Mouse (Mus musculus) intestine, embryonic 15.5 days (tissue): Measurements from ENCODE around the gene Rpl41. TPM values are rescaled to one million over a fixed set of nuclear protein-coding genes. Genes with fewer than 3 reads are reported as not detected.
A peak's percentile ranks its signal among the peaks of the same experiment; 100 is the strongest.

Experiments used
- ATAC-seq: fragments of 200-750 bp; cut with Nextera tagmentation; 2 replicates; pipeline ENCODE4 v1.8.0; 2017; ENCODE audit warnings: moderate TSS enrichment, moderate library complexity
- H3K27ac ChIP-seq: fragments of 300-500 bp; sonication (generic); 2 replicates; pipeline ENCODE4 v1.5.1; 2015; ENCODE audit warnings: mild to moderate bottlenecking, inconsistent platforms
- H3K27me3 ChIP-seq: fragments of 300-500 bp; sonication (generic); replicated peaks from 2 replicates; pipeline ENCODE4 v1.6.1; 2015; ENCODE audit warnings: inconsistent platforms
- H3K36me3 ChIP-seq: fragments of 300-500 bp; sonication (generic); 2 replicates; pipeline ENCODE4 v1.6.1; 2015; ENCODE audit warnings: inconsistent platforms
- H3K4me1 ChIP-seq: fragments of 300-500 bp; sonication (generic); replicated peaks from 2 replicates; pipeline ENCODE4 v1.6.1; 2015; ENCODE audit warnings: inconsistent platforms
- H3K4me2 ChIP-seq: fragments of 300-500 bp; sonication (generic); replicated peaks from 2 replicates; pipeline ENCODE4 v1.6.1; 2015; ENCODE audit warnings: mild to moderate bottlenecking, inconsistent platforms
- H3K4me3 ChIP-seq: fragments of 300-500 bp; sonication (generic); replicated peaks from 2 replicates; pipeline ENCODE4 v1.5.1; 2015; ENCODE audit warnings: inconsistent platforms
- H3K9ac ChIP-seq: fragments of 300-500 bp; sonication (generic); 2 replicates; pipeline ENCODE4 v1.6.1; 2015; ENCODE audit warnings: inconsistent platforms
- H3K9me3 ChIP-seq: fragments of 300-500 bp; sonication (generic); 2 replicates; pipeline ENCODE4 v1.6.1; 2016; ENCODE audit warnings: inconsistent platforms
- WGBS: fragments of 180-500 bp; shearing (Covaris S2); methylation state at CpG from one replicate; pipeline ENCODE4 v1.1.7; 2015; 5-methylcytosine and 5-hydroxymethylcytosine counted together
- polyA plus RNA-seq: library from polyadenylated mRNA; unstranded; fragments of >200 nt; fragmentation: Nextera tagmentation; extraction: Ambion mirVana; gene quantifications from 2 replicates; pipeline ENCODE4 v1.2.1, GENCODE M21; 2015

The Rpl41 gene
- polyA plus RNA-seq, 1 experiment from 2014 or later: 3,667 TPM

DNA sequence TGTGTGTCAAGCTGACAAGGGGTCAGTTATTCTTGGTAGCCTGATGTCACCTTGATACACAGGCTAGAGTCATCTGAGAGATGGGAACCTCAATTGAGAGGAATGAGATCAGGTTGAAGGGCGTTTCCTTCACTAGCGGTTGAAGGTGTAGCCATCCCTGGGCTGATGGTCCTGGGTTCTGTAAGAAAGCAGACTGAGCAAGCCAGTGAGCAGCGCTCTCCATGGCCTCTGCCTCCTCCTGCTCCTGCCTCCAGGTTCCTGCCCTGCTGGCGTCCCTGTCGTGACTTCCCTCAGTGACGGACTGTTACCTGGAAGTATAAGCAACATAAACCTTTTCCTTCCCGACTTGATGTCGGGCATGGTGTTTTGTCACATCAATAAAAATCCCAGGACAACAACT is 45.6 kb downstream of the Rpl41 start:
- no peak for ATAC-seq
- no peak overlapping the region for H3K9ac ChIP-seq
- no peak overlapping the region for H3K4me2 ChIP-seq
- no peak overlapping the region for H3K4me3 ChIP-seq
- WGBS: 81% methylated on average over 8 of the region's 8 CpGs
- H3K27ac ChIP-seq: no peak overlapping the region
- no peaks in the 10 kb centered on the region for H3K9me3 ChIP-seq
- peaks cover 11% of the 10 kb centered on the region for H3K4me1 ChIP-seq
- H3K36me3 ChIP-seq: no peaks in the 10 kb centered on the region
- H3K27me3 ChIP-seq: no peaks in the 10 kb centered on the region

DNA sequence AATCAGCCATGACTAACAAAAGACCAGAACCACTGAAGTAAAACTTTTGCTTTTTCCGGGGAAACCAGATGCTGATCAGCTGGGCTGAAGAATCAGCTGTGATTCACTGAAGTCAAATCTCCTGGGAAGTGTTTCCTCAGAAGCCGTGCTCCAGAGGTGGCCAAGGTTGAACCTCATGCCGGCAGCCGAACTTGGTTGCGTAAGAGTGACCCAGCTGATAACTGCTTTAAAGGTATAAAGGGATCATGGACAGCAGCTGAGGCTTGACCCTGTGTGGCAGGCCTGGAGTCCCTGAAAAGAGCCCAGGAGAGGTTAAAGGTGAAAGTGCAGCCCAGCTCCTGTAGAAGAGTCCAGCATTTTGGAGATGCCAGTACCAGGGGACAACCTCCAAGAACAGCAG is 46.8 kb downstream of the Rpl41 start:
- Histone ChIP-seq H3K27me3 (no peaks in the 10 kb centered on the region), H3K4me2 (no peak overlapping the region), H3K27ac (0 out of 2 replicates have a peak overlapping the region, but pooled peaks have one; percentile 36), H3K4me1 (peaks cover 14% of the 10 kb centered on the region), H3K36me3 (no peaks in the 10 kb centered on the region), H3K9me3 (no peaks in the 10 kb centered on the region), H3K9ac (no peak overlapping the region), H3K4me3 (no peak overlapping the region)
- 48% methylated on average over 5 of the region's 5 CpGs for WGBS
- ATAC-seq: no peak

DNA sequence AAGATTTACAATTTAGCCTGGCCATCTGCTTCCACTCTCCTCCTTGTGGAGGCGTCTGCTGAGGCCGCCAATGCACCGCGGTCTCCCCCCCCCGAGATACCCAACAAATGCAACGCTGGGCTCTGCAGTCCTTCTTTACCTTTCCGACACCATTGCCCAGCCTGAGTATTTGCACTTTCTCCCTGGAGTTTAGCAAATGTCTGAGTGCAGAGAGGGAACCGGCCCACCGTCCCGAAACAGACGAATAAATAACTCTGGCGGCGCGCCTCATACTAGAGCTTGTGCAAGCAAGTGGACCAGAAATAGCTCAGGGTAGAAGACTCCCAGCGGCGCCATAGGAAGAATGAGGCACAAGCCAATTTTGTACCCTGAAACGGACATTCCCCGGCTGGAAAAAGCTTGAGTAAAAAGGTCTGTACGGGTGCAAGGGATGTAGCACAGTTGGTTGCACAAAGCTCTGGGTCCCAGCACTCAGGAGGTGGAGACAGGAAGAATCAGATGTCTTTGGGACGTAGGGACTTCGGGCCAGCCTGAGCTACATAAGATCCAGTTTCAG is 49.9 kb downstream of the Rpl41 start:
- H3K4me1 ChIP-seq: peaks cover 18% of the 10 kb centered on the region
- peak overlapping the region; percentile 66 for H3K9ac ChIP-seq
- peak overlapping the region; percentile 88 for H3K27ac ChIP-seq
- H3K27me3 ChIP-seq: no peaks in the 10 kb centered on the region
- peak overlapping the region; percentile 57 for H3K4me3 ChIP-seq
- peak; percentile 50 for ATAC-seq
- no peaks in the 10 kb centered on the region for H3K36me3 ChIP-seq
- peak overlapping the region; percentile 83 for H3K4me2 ChIP-seq
- H3K9me3 ChIP-seq: no peaks in the 10 kb centered on the region
- 2% methylated on average over 21 of the region's 21 CpGs for WGBS

DNA sequence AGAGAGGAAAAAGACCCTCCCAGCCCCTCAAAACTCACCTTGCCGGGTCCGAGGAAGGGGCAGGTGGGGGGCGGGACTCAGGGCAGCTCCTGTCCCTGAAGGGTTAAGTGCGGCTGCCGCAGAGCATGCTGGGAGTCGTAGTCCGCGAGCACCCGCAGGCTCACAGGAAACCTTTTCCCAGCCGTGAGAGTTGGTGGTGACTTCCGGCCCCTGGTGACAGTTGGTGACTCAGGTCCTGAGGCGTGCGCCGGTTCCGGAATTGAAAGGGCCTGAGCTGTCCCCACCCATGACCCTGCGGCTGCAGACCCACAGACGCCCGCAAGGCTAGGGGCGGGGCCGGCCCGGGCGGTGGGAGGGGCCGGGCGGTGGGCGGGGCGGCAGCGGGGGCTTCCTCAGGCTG is 50.5 kb downstream of the Rpl41 start, which contains the start of gene Myl6b:
Gene Myl6b (minus strand): TSS at position 96 of the 400 bp plus-strand sequence.
- Histone ChIP-seq H3K9me3 (no peaks in the 10 kb centered on the region), H3K36me3 (no peaks in the 10 kb centered on the region), H3K27me3 (no peaks in the 10 kb centered on the region), H3K4me2 (peak within 1 kb of the TSS; percentile 83), H3K4me3 (peak within 1 kb of the TSS; percentile 57), H3K4me1 (peaks cover 18% of the 10 kb centered on the region), H3K27ac (peak within 1 kb of the TSS; percentile 88), H3K9ac (peak within 1 kb of the TSS; percentile 66)
- WGBS: under 1% methylated on average over 27 of the region's 27 CpGs
- ATAC-seq: peak; percentile 91

Other genes with a start within 250 kb of the Rpl41 start
- 26.2 TPM in 2 replicates for gene Pan2, start 246.0 kb downstream of the Rpl41 start, polyA plus RNA-seq
- 303 and 328 TPM in 2 replicates for gene Cnpy2, start 226.8 kb downstream of the Rpl41 start, polyA plus RNA-seq
- 269 and 282 TPM in 2 replicates for gene Cs, start 211.6 kb downstream of the Rpl41 start, polyA plus RNA-seq
- gene Coq10a, start 180.3 kb downstream of the Rpl41 start, polyA plus RNA-seq: 13.7 TPM in 2 replicates
- gene Ankrd52, start 172.2 kb downstream of the Rpl41 start, polyA plus RNA-seq: 10.0 and 11.5 TPM in 2 replicates
- 114 and 141 TPM in 2 replicates for gene Slc39a5, start 148.1 kb downstream of the Rpl41 start, polyA plus RNA-seq
- 87.9 and 97.1 TPM in 2 replicates for gene Nabp2, start 137.8 kb downstream of the Rpl41 start, polyA plus RNA-seq
- gene Rnf41, start 137.6 kb downstream of the Rpl41 start, polyA plus RNA-seq: 36.6 and 37.5 TPM in 2 replicates
- gene Smarcc2, start 90.1 kb downstream of the Rpl41 start, polyA plus RNA-seq: 62.5 TPM in 2 replicates
- 1,676 and 1,825 TPM in 2 replicates for gene Myl6, start 55.2 kb downstream of the Rpl41 start, polyA plus RNA-seq
- 2.4 and 2.7 TPM in 2 replicates for gene Myl6b, start 50.6 kb downstream of the Rpl41 start, polyA plus RNA-seq
- 28.4 and 29.3 TPM in 2 replicates for gene Esyt1, start 23.4 kb downstream of the Rpl41 start, polyA plus RNA-seq
- gene Zc3h10, start 1.5 kb downstream of the Rpl41 start, polyA plus RNA-seq: 14.5 and 15.2 TPM in 2 replicates
- gene Pa2g4, start 16.7 kb upstream of the Rpl41 start, polyA plus RNA-seq: 205 and 210 TPM in 2 replicates
- 30.5 and 31.5 TPM in 2 replicates for gene Erbb3, start 40.3 kb upstream of the Rpl41 start, polyA plus RNA-seq
- 693 and 768 TPM in 2 replicates for gene Rps26, start 77.4 kb upstream of the Rpl41 start, polyA plus RNA-seq
- 1.9 and 2.2 TPM in 2 replicates for gene Ikzf4, start 96.7 kb upstream of the Rpl41 start, polyA plus RNA-seq
- gene Suox, start 124.8 kb upstream of the Rpl41 start, polyA plus RNA-seq: 11.9 and 12.1 TPM in 2 replicates
- gene Rab5b, start 147.0 kb upstream of the Rpl41 start, polyA plus RNA-seq: 59.0 and 60.5 TPM in 2 replicates
- 1.0 and 1.1 TPM in 2 replicates for gene Pmel, start 154.9 kb upstream of the Rpl41 start, polyA plus RNA-seq
- gene Cdk2, start 155.7 kb upstream of the Rpl41 start, polyA plus RNA-seq: 72.7 and 80.9 TPM in 2 replicates
- gene Dgka, start 195.6 kb upstream of the Rpl41 start, polyA plus RNA-seq: 7.1 and 7.4 TPM in 2 replicates
- gene Pym1, start 198.6 kb upstream of the Rpl41 start, polyA plus RNA-seq: 32.9 and 34.1 TPM in 2 replicates
- gene Mmp19, start 241.6 kb upstream of the Rpl41 start, polyA plus RNA-seq: 0.60 and 1.0 TPM in 2 replicates